Mouse (Mus musculus) spleen, postnatal 4 days (tissue): Measurements from ENCODE around the gene Ulk4.

ENCODE experiments used
- DNase-seq, 2 experiments: peaks; one replicate each; pipeline ENCODE4 v3.0.0; 2022; ENCODE audit warnings: low spot score in 2 of 2

The Ulk4 gene

DNA sequence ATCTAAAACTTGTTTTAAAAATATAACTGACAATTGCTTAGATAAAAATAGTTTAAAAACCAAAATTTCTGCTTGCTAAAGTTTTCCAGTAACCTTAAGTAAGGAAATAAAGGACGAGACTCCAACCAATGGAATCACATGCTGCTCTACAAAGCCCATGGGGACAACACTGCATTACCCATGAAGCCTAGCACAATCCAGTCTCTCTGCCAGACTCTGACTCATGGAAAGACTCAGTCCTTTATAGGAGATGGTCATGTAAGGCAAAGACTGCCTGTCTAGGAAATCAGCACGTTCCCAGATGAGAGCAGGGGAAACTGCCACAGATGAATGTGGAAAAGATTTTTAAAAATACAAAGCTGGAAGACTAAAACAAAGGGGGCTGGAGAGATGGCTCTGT lies 23.0 kb downstream of the Ulk4 start:
- DNase-seq = peak in 1 of 2 experiments; percentile 23

DNA sequence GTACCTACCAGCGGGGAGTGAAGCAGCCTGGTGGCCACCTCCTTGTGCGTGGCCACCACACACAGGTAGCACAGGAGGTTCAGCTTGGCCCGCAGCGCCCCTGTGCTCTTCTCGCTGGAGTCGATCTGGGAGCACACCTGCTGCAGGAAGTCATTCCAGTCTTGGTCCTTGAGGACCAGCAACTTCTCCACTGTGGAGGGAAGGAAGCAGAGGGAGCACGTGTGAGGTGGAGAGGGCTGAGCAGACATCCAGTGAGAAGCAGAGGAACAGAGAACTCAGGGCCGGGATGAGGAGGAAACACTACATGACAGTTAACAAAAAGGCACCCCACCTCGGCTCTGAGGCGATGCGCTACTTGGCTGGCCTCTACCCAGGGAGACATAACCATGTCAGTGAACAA lies 26.1 kb downstream of the Ulk4 start:
- peak; percentile 9 to 58 for DNase-seq

DNA sequence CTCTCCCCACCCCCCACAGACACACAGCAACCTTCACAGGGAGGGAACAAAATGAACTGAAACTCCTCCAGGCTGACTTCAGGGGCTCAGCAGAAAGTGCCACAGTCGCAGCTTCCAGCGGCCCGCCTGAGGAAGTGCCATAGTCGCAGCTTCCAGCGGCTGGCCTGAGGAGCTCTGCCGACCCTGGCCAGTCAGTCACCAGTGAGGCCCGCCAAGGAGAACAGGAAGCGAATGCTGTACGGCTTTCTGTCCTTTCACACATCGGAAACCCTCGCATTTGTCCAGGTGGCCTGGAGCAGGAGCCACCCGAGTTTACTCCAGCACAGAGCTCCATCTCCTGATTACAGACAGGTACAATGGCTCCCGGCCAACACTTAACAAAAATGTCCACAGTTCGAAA lies 27.2 kb downstream of the Ulk4 start:
- DNase-seq = peak; percentile 11 to 55

DNA sequence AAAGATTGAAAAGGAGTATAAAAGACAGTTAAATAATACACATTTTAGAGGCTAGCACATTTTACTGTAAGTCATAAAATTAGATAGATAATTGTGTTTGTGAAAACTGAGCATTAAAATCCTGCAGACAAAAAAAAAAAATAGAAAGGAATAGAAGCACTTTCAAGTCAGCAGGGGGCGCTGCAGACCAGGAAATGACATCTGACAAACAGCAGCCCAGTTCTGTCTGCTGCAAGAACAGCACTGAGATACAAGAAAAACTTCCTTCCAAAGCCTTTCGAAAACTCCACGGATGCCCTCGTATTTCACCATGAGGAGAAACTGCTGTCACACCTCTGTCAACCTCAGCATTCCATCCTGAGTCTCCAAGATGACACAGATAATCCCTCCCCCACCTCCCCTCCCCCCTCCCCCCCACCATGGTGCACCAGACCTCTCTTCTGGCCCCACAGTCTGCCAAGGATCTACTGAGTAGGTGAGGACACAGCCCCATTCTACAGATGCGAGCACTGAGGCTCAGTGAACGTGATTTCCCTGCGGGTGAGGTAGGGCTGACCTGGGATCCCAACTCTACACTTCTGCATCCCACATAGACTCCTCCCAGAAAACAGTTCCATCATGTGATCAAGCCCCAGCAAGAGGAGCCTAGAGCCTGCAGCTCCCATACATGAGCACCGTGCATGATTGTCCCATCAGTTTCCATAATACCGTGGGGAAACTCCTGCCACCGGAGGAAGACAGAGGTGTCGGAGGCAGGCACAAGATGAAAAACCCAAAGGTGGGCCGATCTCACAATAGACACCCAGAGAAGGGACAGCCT lies 28.8 kb downstream of the Ulk4 start:
- DNase-seq = peak; percentile 78 to 92

DNA sequence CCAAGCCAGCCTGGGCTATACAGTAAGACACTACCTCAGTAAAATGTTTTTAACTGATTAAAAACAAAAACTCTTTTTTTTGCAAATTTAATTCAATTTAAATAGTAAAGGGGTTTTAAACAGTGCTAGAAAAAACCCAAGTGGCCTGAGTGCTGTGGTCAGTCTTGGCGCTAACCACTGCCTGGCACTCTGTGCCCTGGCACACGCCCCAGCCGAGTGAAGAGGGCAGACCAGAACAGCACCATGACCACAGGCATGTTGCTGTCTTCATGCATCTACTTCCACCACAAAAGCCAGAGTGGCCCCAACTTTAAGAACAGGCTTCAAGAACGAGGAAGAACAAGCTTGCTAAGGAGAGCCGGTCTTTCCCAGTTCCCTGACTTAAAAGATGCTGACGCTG lies 29.9 kb downstream of the Ulk4 start:
- peak in 1 of 2 experiments; percentile 7 for DNase-seq

- peak; percentile 9 to 53 for DNase-seq
Observed at GRCm38 (mm10) chr9:121242331-121242730, 34.7 kb downstream of the Ulk4 start.

GRCm38 (mm10) chr9:121241806-121242205 lies 35.2 kb downstream of the Ulk4 start:
- DNase-seq = peak; percentile 52 to 77

- peak; percentile 9 to 47 for DNase-seq
Observed at GRCm38 (mm10) chr9:121241366-121241765, 35.6 kb downstream of the Ulk4 start.

GRCm38 (mm10) chr9:121240242-121240641 lies 36.8 kb downstream of the Ulk4 start:
- peak; percentile 13 to 43 for DNase-seq

- DNase-seq = peak in 1 of 2 experiments; percentile 32
Observed at GRCm38 (mm10) chr9:121239571-121239970, 37.4 kb downstream of the Ulk4 start.

DNA sequence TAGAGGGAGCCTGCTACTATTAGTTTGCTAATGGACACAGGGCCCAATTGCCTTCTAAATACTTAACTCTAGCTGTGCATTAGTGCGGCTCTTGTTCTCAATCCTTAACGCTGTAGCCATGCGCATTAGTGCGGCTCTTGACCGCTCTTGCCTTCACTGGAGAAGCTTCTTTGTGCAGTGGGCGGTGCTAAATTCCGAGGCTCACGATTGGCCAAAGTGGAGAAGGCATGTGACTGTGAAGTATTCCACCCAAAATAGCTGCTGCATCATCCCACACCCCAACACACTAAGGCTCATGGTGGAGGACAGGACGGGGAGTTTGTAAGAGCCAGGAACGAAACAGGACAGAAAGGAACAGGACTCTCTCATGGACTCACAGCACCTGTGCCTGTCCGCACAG lies 58.4 kb downstream of the Ulk4 start:
- DNase-seq = no peak

GRCm38 (mm10) chr9:121218230-121218629 lies 58.8 kb downstream of the Ulk4 start:
- DNase-seq = no peak

- peak in 1 of 2 experiments; percentile 50 for DNase-seq
Observed at GRCm38 (mm10) chr9:121217742-121218141, 59.3 kb downstream of the Ulk4 start.

GRCm38 (mm10) chr9:121216536-121217320 lies 60.3 kb downstream of the Ulk4 start:
- peak in 1 of 2 experiments; percentile 46 for DNase-seq

DNA sequence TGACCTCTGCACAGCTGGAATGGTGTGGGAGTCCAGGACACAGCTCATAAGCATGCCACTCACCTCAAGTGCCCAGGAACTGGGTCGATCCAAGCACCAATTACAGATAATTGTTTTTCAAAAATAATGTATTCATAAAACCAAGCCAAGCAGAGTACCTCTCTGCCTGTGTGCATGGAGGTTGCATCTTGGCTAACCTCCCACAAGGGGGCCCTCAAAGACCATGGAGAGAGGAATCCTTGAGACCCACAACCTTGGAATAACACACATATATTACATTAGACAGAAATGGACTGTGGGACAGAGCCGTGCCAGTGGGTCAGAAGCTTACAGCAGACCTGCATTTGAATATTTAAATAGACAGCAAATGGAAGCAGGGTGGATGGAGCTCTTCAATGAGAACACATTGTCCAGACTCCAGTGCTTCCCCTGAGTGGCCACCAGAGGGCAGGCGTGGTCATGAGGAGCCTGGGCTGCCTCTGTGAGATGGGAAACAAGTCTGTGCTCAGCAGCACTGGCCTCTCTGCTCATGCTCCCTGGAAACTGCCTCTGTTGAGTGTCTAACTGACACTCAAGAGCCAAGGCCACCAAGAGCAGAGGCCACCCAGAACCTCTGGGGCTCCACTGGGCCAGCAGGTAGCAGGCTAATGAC lies 61.5 kb downstream of the Ulk4 start:
- peak; percentile 39 to 82 for DNase-seq

DNA sequence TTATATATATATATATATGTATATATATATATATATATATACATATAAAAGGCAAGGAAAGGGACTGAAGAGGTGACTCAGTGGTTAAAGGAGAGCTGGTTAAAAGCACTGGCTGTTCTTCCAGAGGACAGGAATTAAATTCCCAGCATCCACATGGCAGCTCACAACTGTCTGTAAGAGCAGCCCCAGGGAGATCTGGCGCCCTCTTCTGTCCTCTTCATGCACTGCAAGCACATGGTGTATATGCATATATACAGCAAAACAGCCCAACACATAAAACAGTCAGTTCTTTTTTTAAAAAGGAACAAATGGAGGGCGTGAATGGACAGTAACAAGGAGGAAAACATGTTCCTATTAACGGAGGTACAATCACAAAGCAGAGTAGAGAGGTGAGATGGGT lies 64.7 kb downstream of the Ulk4 start:
- DNase-seq = peak in 1 of 2 experiments; percentile 62

GRCm38 (mm10) chr9:121205046-121205445 lies 72.0 kb downstream of the Ulk4 start:
- DNase-seq = peak in 1 of 2 experiments; percentile 52

DNA sequence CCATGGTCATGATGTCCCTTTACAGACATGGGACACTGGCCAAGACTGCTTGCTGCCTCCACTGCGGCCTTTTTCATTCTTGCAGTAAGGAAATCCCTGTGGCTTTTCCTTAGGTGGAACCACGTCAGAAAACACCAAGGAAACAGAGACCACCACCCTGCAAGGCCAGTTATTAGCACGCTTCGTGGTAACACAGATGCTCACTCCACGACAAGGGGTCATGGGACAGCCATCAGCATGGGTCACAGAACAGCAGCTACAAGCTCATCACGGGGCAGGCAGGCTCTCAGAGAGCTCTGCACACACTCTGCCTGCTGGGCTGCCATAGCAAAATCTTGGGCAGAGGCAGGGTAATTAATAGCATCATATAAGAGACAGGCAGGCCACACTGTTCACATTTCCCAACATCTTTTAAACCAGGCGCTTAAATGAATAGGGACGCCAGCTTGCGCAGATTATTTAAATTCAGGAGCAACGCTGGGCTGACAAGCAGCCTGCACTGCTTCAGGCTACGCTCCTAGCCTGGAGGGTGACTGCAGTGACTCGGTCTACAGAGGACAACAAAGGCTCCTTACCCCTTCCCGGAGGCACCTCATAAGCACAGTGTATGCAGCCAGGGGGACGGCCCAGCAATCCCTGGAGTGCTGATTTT lies 72.7 kb downstream of the Ulk4 start:
- peak in 1 of 2 experiments; percentile 51 for DNase-seq

DNA sequence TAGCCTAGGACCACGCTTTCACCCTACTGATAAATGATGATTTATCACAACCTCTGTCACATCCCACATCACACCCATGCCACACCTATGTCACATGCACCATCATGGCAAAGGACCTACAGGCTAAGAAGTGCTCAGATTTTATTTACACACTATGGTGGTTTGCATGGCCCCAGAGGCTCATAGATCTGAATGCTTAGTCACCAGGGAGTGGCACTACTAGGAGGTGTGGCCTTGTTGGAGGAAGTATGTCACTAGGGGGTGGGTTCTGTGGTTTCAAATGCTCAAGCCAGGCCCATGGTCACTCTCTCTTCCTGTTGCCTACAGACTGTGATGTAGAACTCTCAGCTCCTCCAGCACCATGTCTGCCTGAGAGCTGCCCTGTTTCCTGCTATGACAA lies 73.3 kb downstream of the Ulk4 start:
- DNase-seq = peak in 1 of 2 experiments; percentile 50

- DNase-seq = peak in 1 of 2 experiments; percentile 53
Observed at GRCm38 (mm10) chr9:121199146-121199685, 77.8 kb downstream of the Ulk4 start.

DNA sequence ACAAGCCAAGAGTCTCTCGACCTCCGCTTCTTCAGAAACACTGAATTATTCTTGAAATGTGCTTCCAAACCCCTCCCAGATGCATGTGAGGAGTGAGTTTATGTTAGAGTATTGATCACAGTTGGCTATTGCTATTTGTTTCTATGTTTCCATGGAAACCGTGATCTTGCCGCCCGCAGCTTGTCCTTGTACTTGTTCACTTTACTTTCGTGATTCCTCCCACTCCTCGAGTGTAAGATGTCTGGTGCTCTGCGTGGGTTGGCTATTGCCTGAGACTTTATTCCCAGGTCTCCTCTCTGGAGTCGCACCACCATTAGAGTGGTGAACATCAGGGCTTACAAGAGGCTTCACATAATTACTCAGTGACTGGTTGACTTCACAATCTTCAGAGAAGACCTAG lies 80.5 kb downstream of the Ulk4 start:
- no peak for DNase-seq
